Mouse (Mus musculus): ENCODE data around the gene Tbc1d16.
"Not testable (repeated sequence)": the region's sequence is repeated elsewhere in the genome, so short reads cannot be mapped to it uniquely, and the experiment has no call there.

Tbc1d16 gene

GRCm38 (mm10) chr11:119228091-119228781, at the start of gene Tbc1d16, which contains the start of gene Ccdc40:
TSS of gene Tbc1d16 (minus strand) at chr11:119228499.
TSS of gene Ccdc40 (plus strand) at chr11:119228572.
- DNase-seq (ENCODE audit: extremely low spot score, low read depth, low spot score), result no peak

GRCm38 (mm10) chr11:119273186-119273930, 45.1 kb upstream of the Tbc1d16 start:
- no peak for DNase-seq (ENCODE audit: extremely low spot score, low read depth, low spot score)

GRCm38 (mm10) chr11:119272492-119272891, 44.2 kb upstream of the Tbc1d16 start:
- not testable (repeated sequence) for DNase-seq (ENCODE audit: extremely low spot score, low read depth, low spot score)

- no peak for DNase-seq (ENCODE audit: extremely low spot score, low read depth, low spot score)
Measured at GRCm38 (mm10) chr11:119268557-119269195, 40.4 kb upstream of the Tbc1d16 start.

- peak; percentile 86 for DNase-seq (ENCODE audit: extremely low spot score, low read depth, low spot score)
Measured at GRCm38 (mm10) chr11:119267768-119268556, 39.7 kb upstream of the Tbc1d16 start, which contains the start of gene Gaa. TSS of gene Gaa (plus strand) at chr11:119267887.

- DNase-seq (ENCODE audit: extremely low spot score, low read depth, low spot score), result no peak
Measured at GRCm38 (mm10) chr11:119267241-119267674, 39.0 kb upstream of the Tbc1d16 start.

- DNase-seq (ENCODE audit: extremely low spot score, low read depth, low spot score), result no peak
Measured at GRCm38 (mm10) chr11:119265811-119266210, 37.5 kb upstream of the Tbc1d16 start.

GRCm38 (mm10) chr11:119264413-119264812, 36.1 kb upstream of the Tbc1d16 start:
- no peak for DNase-seq (ENCODE audit: extremely low spot score, low read depth, low spot score)

- DNase-seq (ENCODE audit: extremely low spot score, low read depth, low spot score), result no peak
Measured at GRCm38 (mm10) chr11:119259977-119260376, 31.7 kb upstream of the Tbc1d16 start.

GRCm38 (mm10) chr11:119258572-119259322, 30.4 kb upstream of the Tbc1d16 start:
- no peak for DNase-seq (ENCODE audit: extremely low spot score, low read depth, low spot score)

- DNase-seq (ENCODE audit: extremely low spot score, low read depth, low spot score), result no peak
Measured at GRCm38 (mm10) chr11:119258216-119258571, 29.9 kb upstream of the Tbc1d16 start.

- not testable (repeated sequence) for DNase-seq (ENCODE audit: extremely low spot score, low read depth, low spot score)
Measured at GRCm38 (mm10) chr11:119256557-119256956, 28.3 kb upstream of the Tbc1d16 start.

- DNase-seq (ENCODE audit: extremely low spot score, low read depth, low spot score), result no peak
Measured at GRCm38 (mm10) chr11:119252854-119253541, 24.7 kb upstream of the Tbc1d16 start.

GRCm38 (mm10) chr11:119250998-119251397, 22.7 kb upstream of the Tbc1d16 start:
- no peak for DNase-seq (ENCODE audit: extremely low spot score, low read depth, low spot score)

GRCm38 (mm10) chr11:119249011-119249410, 20.7 kb upstream of the Tbc1d16 start:
- DNase-seq (ENCODE audit: extremely low spot score, low read depth, low spot score), result peak; percentile 98

GRCm38 (mm10) chr11:119245543-119245942, 17.2 kb upstream of the Tbc1d16 start:
- not testable (repeated sequence) for DNase-seq (ENCODE audit: extremely low spot score, low read depth, low spot score)

- DNase-seq (ENCODE audit: extremely low spot score, low read depth, low spot score), result no peak
Measured at GRCm38 (mm10) chr11:119239480-119239879, 11.2 kb upstream of the Tbc1d16 start.

GRCm38 (mm10) chr11:119238305-119238721, 10.0 kb upstream of the Tbc1d16 start:
- DNase-seq (ENCODE audit: extremely low spot score, low read depth, low spot score), result no peak

GRCm38 (mm10) chr11:119237568-119238304, 9.4 kb upstream of the Tbc1d16 start:
- DNase-seq (ENCODE audit: extremely low spot score, low read depth, low spot score), result no peak
